Mouse (Mus musculus) layer of hippocampus, postnatal 10 days (tissue): ENCODE data around the gene Alpl. TPM values are rescaled to one million over a fixed set of nuclear protein-coding genes. Genes with fewer than 3 reads are reported as not detected.
A peak's percentile ranks its signal among the peaks of the same experiment; 100 is the strongest.

Source experiments
- DNase-seq, 2 experiments: peaks; one replicate each; pipeline ENCODE4 v3.0.0; 2021; ENCODE audit warnings: low spot score in 2 of 2
- long read RNA-seq: library from polyadenylated mRNA; stranded (forward); transcript quantifications from one replicate; pipeline ENCODE4 v2.0.0, GENCODE M21; 2023
- total RNA-seq, 2 experiments: library from RNA; stranded (reverse); gene quantifications; 2 replicates each; pipeline ENCODE4 v1.2.3; 2021

Alpl gene
- 1 to 10 TPM; 6.0 to 7.4 TPM for total RNA-seq
- long read RNA-seq, partial matches to known transcripts, result 0 of 3 reads
- long read RNA-seq, other reads (novel, unspliced or antisense), result 0 of 3 reads

GRCm38 (mm10) chr4:137795611-137796557 is at the start of gene Alpl:
Alpl (minus strand) TSS chr4:137796384.
- peak; percentile 71 to 80 for DNase-seq

GRCm38 (mm10) chr4:137844656-137845055 is 48.5 kb upstream of the Alpl start:
- peak; percentile 76 to 85 for DNase-seq

- no peak for DNase-seq
These were observed 43.3 kb upstream of the Alpl start for GRCm38 (mm10) chr4:137839452-137839851.

- no peak for DNase-seq
These were observed 42.6 kb upstream of the Alpl start for GRCm38 (mm10) chr4:137838791-137839190.

GRCm38 (mm10) chr4:137837792-137838191 is 41.6 kb upstream of the Alpl start:
- DNase-seq, result no peak

- DNase-seq, result no peak
These were observed 40.6 kb upstream of the Alpl start for GRCm38 (mm10) chr4:137836741-137837140.

GRCm38 (mm10) chr4:137835624-137836337 is 39.6 kb upstream of the Alpl start:
- DNase-seq, result peak; percentile 82 to 88

- no peak for DNase-seq
These were observed 35.4 kb upstream of the Alpl start for GRCm38 (mm10) chr4:137831598-137831997.

GRCm38 (mm10) chr4:137830380-137830779 is 34.2 kb upstream of the Alpl start:
- DNase-seq, result no peak

- DNase-seq, result no peak
These were observed 28.7 kb upstream of the Alpl start for GRCm38 (mm10) chr4:137824881-137825280.

GRCm38 (mm10) chr4:137823542-137823941 is 27.4 kb upstream of the Alpl start:
- DNase-seq, result no peak

GRCm38 (mm10) chr4:137822537-137822936 is 26.4 kb upstream of the Alpl start:
- no peak for DNase-seq

- no peak for DNase-seq
These were observed 24.5 kb upstream of the Alpl start for GRCm38 (mm10) chr4:137820721-137821120.

- no peak for DNase-seq
These were observed 23.3 kb upstream of the Alpl start for GRCm38 (mm10) chr4:137819487-137819886.

GRCm38 (mm10) chr4:137818341-137818740 is 22.2 kb upstream of the Alpl start:
- DNase-seq, result no peak

- DNase-seq, result no peak
These were observed 20.0 kb upstream of the Alpl start for GRCm38 (mm10) chr4:137816216-137816615.

- DNase-seq, result no peak
These were observed 19.3 kb upstream of the Alpl start for GRCm38 (mm10) chr4:137815473-137815872.

GRCm38 (mm10) chr4:137814140-137814539 is 18.0 kb upstream of the Alpl start:
- no peak for DNase-seq

- DNase-seq, result no peak
These were observed 16.9 kb upstream of the Alpl start for GRCm38 (mm10) chr4:137812946-137813708.

GRCm38 (mm10) chr4:137809999-137810398 is 13.8 kb upstream of the Alpl start:
- DNase-seq, result no peak

GRCm38 (mm10) chr4:137807301-137807851 is 11.2 kb upstream of the Alpl start:
- DNase-seq, result no peak
